Mouse (Mus musculus): ENCODE data around the gene Nfx1. TPM values are rescaled to one million over a fixed set of nuclear protein-coding genes. Genes with fewer than 3 reads are reported as not detected.
"Not testable (repeated sequence)": the region's sequence is repeated elsewhere in the genome, so short reads cannot be mapped to it uniquely, and the experiment has no call there.

The Nfx1 gene
- 38.5 and 38.8 TPM in 2 replicates for polyA plus RNA-seq (2012; ENCODE audit: insufficient read depth, insufficient read length, missing spikeins)

DNA sequence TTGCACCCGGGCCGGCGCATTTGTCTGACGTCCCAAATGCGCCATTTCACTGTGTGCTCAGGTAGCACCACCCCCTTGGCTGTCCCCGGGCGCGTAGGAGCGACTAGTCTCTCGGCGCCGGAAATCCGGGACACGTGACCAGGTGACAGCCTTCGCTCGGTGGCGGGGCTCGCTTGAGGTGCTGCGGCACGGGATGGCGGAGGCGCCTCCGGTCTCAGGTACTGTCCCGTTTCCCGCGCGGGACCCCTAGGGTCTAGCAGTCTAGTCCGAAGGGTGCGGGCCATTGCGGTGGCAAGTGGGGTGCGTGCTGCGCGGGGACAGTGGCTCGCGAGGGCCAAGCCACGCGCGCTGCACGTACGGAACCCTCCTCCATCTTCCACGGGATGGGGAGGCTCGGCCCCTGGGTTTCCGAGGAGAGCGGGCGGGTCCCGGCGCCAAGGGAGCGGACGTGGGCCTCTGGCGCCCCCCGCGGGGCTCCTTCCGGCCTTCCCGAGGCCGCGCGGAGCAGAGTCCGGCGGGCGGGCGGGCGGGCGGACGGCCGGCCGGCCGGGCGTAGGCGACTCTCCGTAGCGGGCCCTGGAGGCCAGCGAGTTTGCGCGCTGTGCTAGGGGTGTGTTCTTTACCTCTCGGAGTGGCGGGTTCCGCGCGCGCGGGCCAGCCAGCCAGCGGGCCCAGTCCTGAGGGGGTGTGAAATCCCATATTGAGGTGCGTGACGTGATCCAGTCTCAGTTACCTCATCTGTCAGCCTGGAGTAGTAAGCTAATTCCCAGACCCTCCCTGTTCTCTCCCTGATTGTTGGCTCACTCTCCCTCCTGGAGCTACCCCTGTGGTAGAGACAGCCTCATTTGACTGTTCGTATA lies at the start of gene Nfx1:
TSS of gene Nfx1 (plus strand) at position 65 of the 860 bp plus-strand sequence.
- Histone ChIP-seq H3K4me3 (ENCODE audit: insufficient read depth, low read length) (peak within 1 kb of the TSS; percentile 92), H3K4me1 (ENCODE audit: control insufficient read depth, insufficient read depth, low read length) (peaks cover 28% of the 10 kb centered on the region), H3K27ac (ENCODE audit: insufficient read depth, low read depth, low read length) (peak within 1 kb of the TSS; percentile 73)
- TF ChIP-seq POLR2A (IDR thresholded peaks at IDR 0.05; ENCODE audit: borderline replicate concordance, low read depth, low read length) (no peak), CTCF (IDR thresholded peaks at IDR 0.05; ENCODE audit: low read depth, low read length) (no peak)

DNA sequence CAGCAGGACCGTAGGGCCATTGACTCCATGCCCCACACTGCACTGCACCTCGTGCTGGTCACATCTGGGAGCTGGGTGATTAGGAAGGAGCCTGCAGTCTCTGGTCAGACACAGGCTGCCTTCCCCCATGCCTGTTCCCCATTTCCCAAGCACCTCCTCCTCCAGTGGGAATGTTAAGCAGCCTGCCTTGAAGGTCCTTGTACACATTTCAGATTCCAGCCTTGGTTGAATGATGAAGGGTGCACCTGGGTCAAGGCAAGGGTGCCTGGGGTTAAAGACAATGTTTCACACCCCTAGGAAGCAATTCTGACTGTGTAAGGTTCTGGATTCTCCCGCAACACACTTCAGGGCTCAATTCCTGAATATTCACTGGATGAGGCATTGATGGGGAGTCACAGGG lies 49.4 kb upstream of the Nfx1 start:
- no peak overlapping the region for H3K4me3 ChIP-seq (ENCODE audit: insufficient read depth, low read length)
- no peak overlapping the region for H3K27ac ChIP-seq (ENCODE audit: insufficient read depth, low read depth, low read length)
- no peaks in the 10 kb centered on the region for H3K4me1 ChIP-seq (ENCODE audit: control insufficient read depth, insufficient read depth, low read length)
- TF ChIP-seq CTCF (IDR thresholded peaks at IDR 0.05; ENCODE audit: low read depth, low read length) (no peak), POLR2A (IDR thresholded peaks at IDR 0.05; ENCODE audit: borderline replicate concordance, low read depth, low read length) (no peak)

DNA sequence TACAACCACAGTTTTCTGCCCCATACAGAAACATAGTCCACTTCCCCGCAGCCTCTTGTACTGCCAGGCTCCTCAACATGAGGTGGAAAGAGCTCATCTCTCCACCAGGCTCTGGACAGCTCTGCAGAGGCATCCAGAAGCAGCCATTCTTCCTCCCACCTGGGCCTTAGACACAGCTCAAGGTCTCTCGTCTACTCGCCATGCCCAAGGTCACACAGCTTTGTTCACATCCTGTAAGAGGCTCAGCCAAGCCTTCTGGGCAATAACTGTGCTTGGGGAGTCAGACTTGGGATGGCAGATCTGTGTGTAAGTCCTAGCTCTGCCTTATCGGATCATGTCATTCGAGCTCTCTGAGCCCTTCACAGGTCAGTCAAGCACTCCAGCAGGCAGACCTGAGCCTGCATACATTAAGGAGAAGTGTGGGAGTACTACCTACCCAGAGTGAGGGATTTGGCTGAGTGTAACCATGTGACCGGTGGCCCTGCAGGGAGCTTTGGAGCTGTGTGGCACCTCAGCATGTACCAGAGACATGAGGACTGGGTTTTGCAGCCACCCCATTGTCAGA lies 47.5 kb upstream of the Nfx1 start:
- Histone ChIP-seq H3K4me3 (ENCODE audit: insufficient read depth, low read length) (no peak overlapping the region), H3K27ac (ENCODE audit: insufficient read depth, low read depth, low read length) (no peak overlapping the region), H3K4me1 (ENCODE audit: control insufficient read depth, insufficient read depth, low read length) (no peaks in the 10 kb centered on the region)
- no peak for TF ChIP-seq CTCF (IDR thresholded peaks at IDR 0.05; ENCODE audit: low read depth, low read length)
- no peak for TF ChIP-seq POLR2A (IDR thresholded peaks at IDR 0.05; ENCODE audit: borderline replicate concordance, low read depth, low read length)

DNA sequence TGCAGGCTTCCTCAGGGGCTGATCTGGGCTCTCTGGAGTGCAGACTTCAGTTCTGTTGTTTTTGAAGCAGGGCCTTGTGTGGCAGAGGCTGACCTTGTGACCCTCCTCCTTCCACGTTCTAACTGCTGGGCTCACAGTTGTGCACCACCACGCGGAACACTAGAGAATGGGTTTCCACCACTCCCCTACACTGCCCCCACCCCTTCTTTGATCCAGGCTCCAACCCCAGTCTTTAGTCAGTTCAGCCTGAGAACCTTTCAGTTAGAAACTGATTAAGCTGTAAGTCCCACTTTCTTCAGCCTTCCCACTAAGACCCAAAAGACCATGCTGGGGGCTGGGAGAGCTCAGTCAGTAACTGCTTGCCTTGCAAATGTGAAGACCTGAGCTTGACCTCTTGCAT lies 45.1 kb upstream of the Nfx1 start:
- TF ChIP-seq POLR2A (IDR thresholded peaks at IDR 0.05; ENCODE audit: borderline replicate concordance, low read depth, low read length) = no peak
- no peak for TF ChIP-seq CTCF (IDR thresholded peaks at IDR 0.05; ENCODE audit: low read depth, low read length)
- Histone ChIP-seq H3K4me1 (ENCODE audit: control insufficient read depth, insufficient read depth, low read length) (no peaks in the 10 kb centered on the region), H3K27ac (ENCODE audit: insufficient read depth, low read depth, low read length) (no peak overlapping the region), H3K4me3 (ENCODE audit: insufficient read depth, low read length) (no peak overlapping the region)

DNA sequence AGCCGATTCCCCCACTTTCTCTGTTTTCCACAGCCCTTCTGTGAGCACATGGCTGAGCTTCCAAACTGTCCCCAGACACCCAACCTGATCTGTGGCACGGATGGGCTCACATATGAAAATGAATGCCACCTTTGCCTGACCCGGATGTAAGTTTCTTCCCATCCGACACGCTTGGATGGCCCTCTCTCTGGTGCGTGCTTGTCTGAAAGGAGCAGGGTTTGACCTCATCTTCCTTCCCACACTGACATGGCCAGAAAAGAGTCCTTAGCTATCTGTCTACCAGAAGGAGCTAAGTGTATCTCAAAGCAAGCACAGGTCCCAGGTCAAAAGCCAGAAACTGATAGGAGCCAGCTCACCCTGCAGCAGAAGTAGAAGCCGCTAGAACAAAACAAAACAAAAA lies 41.7 kb upstream of the Nfx1 start:
- Histone ChIP-seq H3K4me3 (ENCODE audit: insufficient read depth, low read length) (no peak overlapping the region), H3K27ac (ENCODE audit: insufficient read depth, low read depth, low read length) (no peak overlapping the region), H3K4me1 (ENCODE audit: control insufficient read depth, insufficient read depth, low read length) (no peaks in the 10 kb centered on the region)
- TF ChIP-seq POLR2A (IDR thresholded peaks at IDR 0.05; ENCODE audit: borderline replicate concordance, low read depth, low read length) (no peak), CTCF (IDR thresholded peaks at IDR 0.05; ENCODE audit: low read depth, low read length) (no peak)

DNA sequence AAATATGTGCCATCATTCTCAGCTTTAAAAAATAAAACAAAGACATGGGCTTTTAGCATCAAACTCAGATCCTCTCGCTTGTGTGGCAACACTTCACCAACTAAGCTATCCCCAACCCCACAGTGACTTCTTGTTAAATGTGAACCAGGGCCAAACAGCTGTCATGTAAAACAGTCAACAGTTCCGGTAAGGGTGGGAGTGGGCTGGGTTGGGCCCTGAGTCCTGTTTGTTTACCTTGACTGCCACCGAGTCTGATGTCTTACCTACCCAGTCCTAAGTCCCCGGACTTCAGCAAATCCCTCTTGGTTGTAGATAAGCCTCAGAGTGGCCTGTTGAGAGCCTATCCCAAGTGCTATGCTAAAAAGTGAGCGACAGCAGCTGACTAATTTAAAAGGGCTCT lies 37.0 kb upstream of the Nfx1 start:
- no peak overlapping the region for H3K27ac ChIP-seq (ENCODE audit: insufficient read depth, low read depth, low read length)
- no peak overlapping the region for H3K4me3 ChIP-seq (ENCODE audit: insufficient read depth, low read length)
- TF ChIP-seq CTCF (IDR thresholded peaks at IDR 0.05; ENCODE audit: low read depth, low read length) (no peak), POLR2A (IDR thresholded peaks at IDR 0.05; ENCODE audit: borderline replicate concordance, low read depth, low read length) (no peak)
- no peaks in the 10 kb centered on the region for H3K4me1 ChIP-seq (ENCODE audit: control insufficient read depth, insufficient read depth, low read length)

DNA sequence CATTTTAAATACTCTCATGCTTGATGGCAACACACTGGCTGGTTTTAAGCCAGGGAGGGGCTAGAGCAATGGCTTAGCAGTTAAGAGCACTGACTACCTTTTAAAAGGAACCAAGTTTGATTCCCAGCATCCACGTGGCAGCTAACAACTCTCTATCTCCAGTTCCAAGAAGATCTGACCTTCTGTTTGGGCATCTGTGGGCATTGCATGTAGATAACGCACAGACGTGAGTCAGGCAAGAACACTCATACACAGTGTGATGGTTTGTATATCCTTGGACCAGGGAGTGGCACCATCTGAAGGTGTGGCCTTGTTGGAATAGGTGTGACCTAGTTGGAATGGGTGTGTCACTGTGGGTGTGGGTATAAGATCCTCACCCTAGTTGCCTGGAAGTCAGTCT lies 36.3 kb upstream of the Nfx1 start:
- not testable (repeated sequence) for H3K4me3 ChIP-seq (ENCODE audit: insufficient read depth, low read length)

DNA sequence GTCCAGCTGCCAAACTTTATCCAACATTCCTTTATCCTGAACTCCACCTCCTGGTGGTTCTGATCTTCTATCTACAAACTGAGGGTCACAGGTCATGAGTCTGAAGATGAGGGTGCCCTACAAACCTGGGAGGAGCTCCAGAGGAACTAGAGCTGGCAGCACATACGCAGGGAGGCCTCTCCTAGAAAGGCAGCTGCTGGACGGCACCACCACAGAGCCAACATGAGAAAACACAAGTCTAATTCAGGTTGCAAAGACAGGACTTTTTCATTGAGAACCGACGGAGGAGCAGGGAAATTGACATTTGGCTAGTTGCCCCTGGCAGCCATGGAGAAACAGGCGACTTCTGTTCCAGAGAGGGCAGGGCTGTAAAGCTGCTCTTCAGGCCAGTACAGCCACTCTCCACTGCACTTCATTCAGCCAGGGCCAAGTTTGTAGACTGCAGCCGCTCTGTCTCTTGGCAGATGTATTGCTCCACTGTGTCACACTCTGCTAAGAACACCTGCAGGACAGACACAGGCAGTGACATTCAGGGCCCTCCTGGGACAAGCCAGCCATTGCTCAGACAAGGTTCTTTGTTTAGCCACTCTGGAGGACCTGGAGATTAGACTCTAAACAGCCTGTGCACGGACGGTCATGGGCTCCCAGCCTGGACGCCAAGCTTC lies 34.4 kb upstream of the Nfx1 start:
- no peaks in the 10 kb centered on the region for H3K4me1 ChIP-seq (ENCODE audit: control insufficient read depth, insufficient read depth, low read length)
- no peak for TF ChIP-seq POLR2A (IDR thresholded peaks at IDR 0.05; ENCODE audit: borderline replicate concordance, low read depth, low read length)
- no peak for TF ChIP-seq CTCF (IDR thresholded peaks at IDR 0.05; ENCODE audit: low read depth, low read length)
- no peak overlapping the region for H3K4me3 ChIP-seq (ENCODE audit: insufficient read depth, low read length)
- no peak overlapping the region for H3K27ac ChIP-seq (ENCODE audit: insufficient read depth, low read depth, low read length)

More for the DNA sequence above, 36.3 kb upstream of the Nfx1 start:
- not testable (repeated sequence) for H3K4me1 ChIP-seq (ENCODE audit: control insufficient read depth, insufficient read depth, low read length); H3K27ac ChIP-seq (ENCODE audit: insufficient read depth, low read depth, low read length)

DNA sequence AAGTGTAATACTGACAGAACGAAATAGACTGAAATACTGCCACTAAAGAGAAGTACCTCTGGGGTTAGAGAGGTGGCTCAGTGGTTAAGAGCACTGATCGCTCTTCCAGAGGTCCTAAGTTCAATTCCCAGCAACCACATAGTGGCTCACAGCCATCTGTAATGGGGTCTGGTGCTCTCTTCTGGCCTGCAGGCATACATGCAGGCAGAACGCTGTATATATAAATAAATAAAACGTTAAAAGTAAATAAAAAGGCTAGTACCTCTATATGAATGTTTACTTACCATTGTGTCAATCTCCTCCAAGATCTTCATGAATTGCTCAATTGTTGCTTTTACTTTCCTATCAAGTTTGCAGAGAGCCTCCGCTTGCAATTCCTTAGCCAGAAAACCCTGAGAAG lies 31.9 kb upstream of the Nfx1 start:
- H3K4me3 ChIP-seq (ENCODE audit: insufficient read depth, low read length) = no peak overlapping the region
- H3K27ac ChIP-seq (ENCODE audit: insufficient read depth, low read depth, low read length) = no peak overlapping the region
- no peak for TF ChIP-seq POLR2A (IDR thresholded peaks at IDR 0.05; ENCODE audit: borderline replicate concordance, low read depth, low read length)
- no peak for TF ChIP-seq CTCF (IDR thresholded peaks at IDR 0.05; ENCODE audit: low read depth, low read length)
- H3K4me1 ChIP-seq (ENCODE audit: control insufficient read depth, insufficient read depth, low read length) = no peaks in the 10 kb centered on the region

DNA sequence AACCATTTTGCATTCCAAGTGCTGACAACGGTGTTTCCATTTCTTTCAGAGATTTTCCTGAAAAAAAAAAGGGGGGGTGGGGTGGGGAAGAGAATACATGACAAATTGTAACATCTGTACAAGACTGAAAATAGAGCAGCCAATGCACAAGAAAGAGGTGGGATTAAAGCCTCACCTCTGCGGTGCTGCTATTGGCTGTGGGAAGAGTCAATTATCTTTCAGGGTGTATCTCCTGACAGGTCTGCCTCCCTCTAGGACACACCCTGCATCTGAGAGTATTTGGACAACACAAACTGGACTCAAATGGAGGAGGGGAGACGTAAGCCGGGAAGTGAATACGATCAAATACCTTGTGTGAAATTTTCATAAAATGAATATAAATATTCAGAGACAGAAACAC lies 27.1 kb upstream of the Nfx1 start:
- Histone ChIP-seq H3K27ac (ENCODE audit: insufficient read depth, low read depth, low read length) (no peak overlapping the region), H3K4me3 (ENCODE audit: insufficient read depth, low read length) (no peak overlapping the region), H3K4me1 (ENCODE audit: control insufficient read depth, insufficient read depth, low read length) (peaks cover 13% of the 10 kb centered on the region)
- no peak for TF ChIP-seq CTCF (IDR thresholded peaks at IDR 0.05; ENCODE audit: low read depth, low read length)
- TF ChIP-seq POLR2A (IDR thresholded peaks at IDR 0.05; ENCODE audit: borderline replicate concordance, low read depth, low read length) = no peak

Data from bone marrow macrophage, adult 2 months (primary cell).